Mouse (Mus musculus): ENCODE data around the gene Gm17657.
"Not testable (repeated sequence)": the region's sequence is repeated elsewhere in the genome, so short reads cannot be mapped to it uniquely, and the experiment has no call there.

Gene Gm17657

GRCm38 (mm10) chr17:29502005-29502668 is 47.3 kb downstream of the Gm17657 start:
- DNase-seq (ENCODE audit: low read depth, low spot score), result no peak

- no peak for DNase-seq (ENCODE audit: low read depth, low spot score)
These were observed 48.5 kb downstream of the Gm17657 start for GRCm38 (mm10) chr17:29500802-29501469.

- no peak for DNase-seq (ENCODE audit: low read depth, low spot score)
These were observed 49.1 kb downstream of the Gm17657 start for GRCm38 (mm10) chr17:29500243-29500740.

GRCm38 (mm10) chr17:29499511-29499910 is 49.9 kb downstream of the Gm17657 start:
- DNase-seq (ENCODE audit: low read depth, low spot score), result no peak

GRCm38 (mm10) chr17:29498952-29499351 is 50.5 kb downstream of the Gm17657 start:
- not testable (repeated sequence) for DNase-seq (ENCODE audit: low read depth, low spot score)

GRCm38 (mm10) chr17:29498028-29498427 is 51.4 kb downstream of the Gm17657 start:
- no peak for DNase-seq (ENCODE audit: low read depth, low spot score)

GRCm38 (mm10) chr17:29497481-29497880 is 52.0 kb downstream of the Gm17657 start:
- not testable (repeated sequence) for DNase-seq (ENCODE audit: low read depth, low spot score)

- DNase-seq (ENCODE audit: low read depth, low spot score), result no peak
These were observed 52.4 kb downstream of the Gm17657 start for GRCm38 (mm10) chr17:29497071-29497354.

- no peak for DNase-seq (ENCODE audit: low read depth, low spot score)
These were observed 53.0 kb downstream of the Gm17657 start for GRCm38 (mm10) chr17:29496211-29497070.

- DNase-seq (ENCODE audit: low read depth, low spot score), result no peak
These were observed 54.7 kb downstream of the Gm17657 start for GRCm38 (mm10) chr17:29494732-29495076.

- DNase-seq (ENCODE audit: low read depth, low spot score), result no peak
These were observed 55.2 kb downstream of the Gm17657 start for GRCm38 (mm10) chr17:29494062-29494731.

- DNase-seq (ENCODE audit: low read depth, low spot score), result no peak
These were observed 55.9 kb downstream of the Gm17657 start for GRCm38 (mm10) chr17:29493461-29493980.

GRCm38 (mm10) chr17:29492269-29493191 is 56.9 kb downstream of the Gm17657 start:
- DNase-seq (ENCODE audit: low read depth, low spot score), result peak; percentile 62

- no peak for DNase-seq (ENCODE audit: low read depth, low spot score)
These were observed 57.7 kb downstream of the Gm17657 start for GRCm38 (mm10) chr17:29491591-29492268.

GRCm38 (mm10) chr17:29490713-29491581 is 58.5 kb downstream of the Gm17657 start, which contains the start of gene Pim1:
TSS of gene Pim1 (plus strand) at chr17:29490753.
- DNase-seq (ENCODE audit: low read depth, low spot score), result no peak

- peak; percentile 100 for DNase-seq (ENCODE audit: low read depth, low spot score)
These were observed 59.3 kb downstream of the Gm17657 start for GRCm38 (mm10) chr17:29489971-29490712.

- no peak for DNase-seq (ENCODE audit: low read depth, low spot score)
These were observed 60.2 kb downstream of the Gm17657 start for GRCm38 (mm10) chr17:29488978-29489970.

Data from embryo, embryonic 11.5 days (tissue).